Mouse (Mus musculus): ENCODE measurements around the gene Nrm.

GRCm38 (mm10) chr17:35909919-35910369, 48.8 kb downstream of the Nrm start, which contains the start of gene Atat1:
- TF ChIP-seq CTCF (IDR thresholded peaks at IDR 0.05; ENCODE audit: control insufficient read depth, insufficient read depth, insufficient replicate concordance, low read depth, low read length) = 0 out of 2 replicates have a peak, but pooled peaks have one; percentile 4
- peak; percentile 89 for TF ChIP-seq POLR2A (IDR thresholded peaks at IDR 0.05; ENCODE audit: control insufficient read depth, low read depth, low read length)

All from testis, adult 2 months (tissue).